Comparison of ENCODE assay signal across 14 mouse cellular contexts in the genomic region with DNA sequence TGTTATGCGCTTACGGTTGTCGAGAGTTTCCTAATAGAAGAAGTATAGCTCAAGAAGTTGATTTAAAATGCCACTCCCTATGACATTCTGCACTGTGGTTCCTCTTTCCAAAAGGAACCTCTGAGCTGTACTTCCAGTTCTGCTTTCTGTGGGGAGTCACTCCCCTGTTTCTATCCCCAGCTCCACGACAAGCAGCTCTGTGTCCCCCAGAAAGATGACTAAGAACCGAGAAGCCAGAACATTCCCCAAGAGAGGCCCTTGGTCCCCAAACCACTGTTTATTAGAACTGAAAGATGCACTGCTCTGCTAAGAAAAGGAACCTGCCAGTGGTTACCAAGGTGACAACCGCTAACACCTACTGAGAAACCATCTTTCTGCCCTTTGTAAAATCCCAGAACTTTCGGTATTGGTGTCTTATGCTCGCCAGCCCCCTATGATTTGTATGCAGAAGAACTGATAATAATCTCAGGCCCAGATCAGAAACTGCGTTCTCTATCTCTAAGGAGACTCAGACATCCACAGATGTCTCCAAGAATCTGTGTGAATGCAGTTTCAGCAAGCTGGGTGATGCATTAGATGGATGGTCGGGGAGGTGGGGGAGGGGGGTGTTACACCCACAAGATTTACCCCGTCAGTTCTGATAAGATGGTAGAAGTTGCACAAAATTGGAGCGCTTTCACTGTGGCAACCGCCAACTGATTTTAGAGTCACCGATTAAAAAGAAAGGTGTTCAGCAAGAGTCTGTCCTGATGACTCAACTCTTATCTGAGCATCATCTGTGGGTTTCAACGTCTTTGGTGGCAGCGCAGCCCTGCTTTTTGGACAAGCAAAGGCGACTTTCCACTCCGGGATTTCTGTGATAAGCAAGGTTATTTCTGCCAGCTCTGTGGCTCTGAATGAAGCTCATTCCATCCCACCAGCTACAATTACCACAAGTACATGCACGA.
DNase-seq lines count a peak whose midpoint lies in the region; ATAC-seq and TF ChIP-seq lines count a peak whose summit lies in the region.
"Had no signal": no experiment of that assay in that cellular context is flagged by ENCODE, and none has a peak within 500 bp of the region (broad histone marks: within the 10 kb centered on the region; RNA-seq: fewer than 3 reads in every experiment).

No protein-coding gene starts in this region.

- H3K4me1 ChIP-seq in lung, postnatal 0 days (ENCODE audit: insufficient read depth, low read depth, low read length), result no peaks in the 10 kb centered on the region
- H3K4me1 ChIP-seq: heart, embryonic 13.5 days; lung, embryonic 15.5 days; midbrain, embryonic 12.5 days had no signal

- H3K4me2 ChIP-seq in lung, postnatal 0 days (replicated peaks; ENCODE audit: low read depth, low read length), result no peak overlapping the region
- H3K4me2 ChIP-seq: heart, embryonic 13.5 days; lung, embryonic 15.5 days; midbrain, embryonic 12.5 days had no signal

- H3K36me3 ChIP-seq in lung, postnatal 0 days (ENCODE audit: insufficient read depth, low read length), result no peaks in the 10 kb centered on the region
- H3K36me3 ChIP-seq: lung, embryonic 15.5 days had no signal

- no peak for TF ChIP-seq CTCF in lung, postnatal 0 days (IDR thresholded peaks at IDR 0.05)

- no peak for ATAC-seq in lung, postnatal 0 days
- peak; percentile 71 for ATAC-seq in inflammation-experienced regulatory T-cells, adult 6 months

- no peaks in the 10 kb centered on the region for H3K9me3 ChIP-seq in lung, postnatal 0 days (ENCODE audit: low read length)
- H3K9me3 ChIP-seq: lung, embryonic 15.5 days had no signal

- H3K27ac ChIP-seq in lung, postnatal 0 days (ENCODE audit: low read length), result no peak overlapping the region
- H3K27ac ChIP-seq: heart, embryonic 13.5 days; lung, embryonic 15.5 days; midbrain, embryonic 12.5 days had no signal

- no peaks in the 10 kb centered on the region for H3K27me3 ChIP-seq in lung, postnatal 0 days (replicated peaks; ENCODE audit: insufficient read depth, low read length)
- H3K27me3 ChIP-seq: heart, embryonic 13.5 days; midbrain, embryonic 12.5 days had no signal

- peak; percentile 51 for DNase-seq in lung, postnatal 0 days (ENCODE audit: low spot score)
- DNase-seq in lung, postnatal 14 days, result no peak
- DNase-seq in MEL-GATA-1-ER (ENCODE audit: extremely low read depth, low read depth), result peak; percentile 85
- peak; percentile 51 for DNase-seq in skeletal muscle tissue, adult 2 months (ENCODE audit: low read depth, low spot score)
- no peak for DNase-seq in urinary bladder, adult 18-20 months (ENCODE audit: low spot score in 2 of 2)
- DNase-seq in thymus, postnatal 25 days, result no peak
- DNase-seq: adrenal gland, adult 2 months; cerebellum, adult 11 months; embryo, embryonic 11 days; right cerebral cortex, postnatal 4 days had no signal

- no peak overlapping the region for H3K9ac ChIP-seq in lung, postnatal 0 days (replicated peaks; ENCODE audit: low read depth)
- H3K9ac ChIP-seq: heart, embryonic 13.5 days; lung, embryonic 15.5 days; midbrain, embryonic 12.5 days had no signal

- H3K4me3 ChIP-seq in lung, postnatal 0 days (ENCODE audit: low read depth, low read length), result no peak overlapping the region
- H3K4me3 ChIP-seq: heart, embryonic 13.5 days; lung, embryonic 15.5 days; midbrain, embryonic 12.5 days had no signal

- WGBS in lung, postnatal 0 days, result 80% methylated on average over 19 of the region's 19 CpGs

- TF ChIP-seq EP300 in lung, postnatal 0 days (IDR thresholded peaks at IDR 0.05), result no peak

Comparison
In these comparisons a context has a peak if more than half of its experiments do, and no peak if none do; other contexts are left out.
1. DNase-seq: peak in lung, postnatal 0 days (single experiment), MEL-GATA-1-ER (single experiment) and skeletal muscle tissue, adult 2 months (single experiment); none in lung, postnatal 14 days (single experiment), urinary bladder, adult 18-20 months (0 of 2) and thymus, postnatal 25 days (single experiment).